Mouse (Mus musculus) adrenal gland, adult 18-20 months (tissue): ENCODE data around the gene Rrnad1. TPM values are rescaled to one million over a fixed set of nuclear protein-coding genes. Genes with fewer than 3 reads are reported as not detected.
"Not testable (repeated sequence)": the region's sequence is repeated elsewhere in the genome, so short reads cannot be mapped to it uniquely, and the experiment has no call there.

Experiments used
- DNase-seq, 2 experiments: peaks; one replicate each; pipeline ENCODE4 v3.0.0; 2021 to 2022; ENCODE audit warnings: low spot score in 2 of 2
- total RNA-seq, 2 experiments: library from RNA; stranded (reverse); gene quantifications; 1 replicate in 1 of 2; 2 replicates in 1 of 2; pipeline ENCODE4 v1.2.3; 2021

The Rrnad1 gene
- total RNA-seq, 2 experiments from 2014 or later, result 14.7 to 21.9 TPM

GRCm38 (mm10) chr3:87919336-87920108, 11.0 kb downstream of the Rrnad1 start, which contains the start of gene Mrpl24:
Gene Mrpl24, plus strand, starts transcription at chr3:87919506.
- DNase-seq, result peak; percentile 48 to 65

DNA sequence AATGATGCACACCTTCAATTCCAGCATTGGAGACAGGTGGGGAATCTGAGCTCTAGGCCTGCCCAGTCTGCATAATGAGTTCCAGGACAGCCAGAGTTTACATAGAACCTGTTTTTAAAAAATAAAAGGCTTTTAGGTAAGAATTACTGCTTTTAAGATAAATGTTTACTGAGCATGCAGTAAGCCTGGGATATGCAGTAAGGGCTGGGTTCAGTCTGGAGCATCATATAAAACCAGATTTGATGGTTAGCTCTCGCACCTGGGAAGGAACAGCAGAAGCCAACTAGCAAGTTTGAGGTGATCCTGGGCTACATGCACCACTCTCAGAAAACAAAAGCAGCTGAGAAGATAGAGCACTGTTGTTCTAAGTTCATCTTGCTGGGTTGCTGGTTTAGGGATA, 12.0 kb downstream of the Rrnad1 start:
- DNase-seq, result no peak

DNA sequence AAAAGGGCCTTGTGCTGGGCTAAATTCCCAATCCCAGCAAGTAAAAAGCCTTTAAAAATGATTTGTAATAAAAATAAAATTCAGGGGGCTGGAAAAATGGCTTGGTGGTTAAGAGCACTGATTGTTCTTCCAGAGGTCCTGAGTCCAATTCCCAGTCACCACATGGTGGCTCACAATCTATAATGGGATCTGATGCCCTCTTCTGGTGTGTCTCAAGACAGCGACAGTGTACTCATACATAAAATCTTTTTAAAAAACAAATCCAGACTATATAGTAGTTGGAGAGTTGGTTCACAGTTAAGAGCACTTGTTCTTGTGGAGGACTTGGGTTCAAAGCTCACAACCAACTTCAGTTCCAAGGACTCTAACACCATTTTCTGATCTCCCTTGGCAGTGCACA, 13.5 kb downstream of the Rrnad1 start:
- DNase-seq, result no peak

DNA sequence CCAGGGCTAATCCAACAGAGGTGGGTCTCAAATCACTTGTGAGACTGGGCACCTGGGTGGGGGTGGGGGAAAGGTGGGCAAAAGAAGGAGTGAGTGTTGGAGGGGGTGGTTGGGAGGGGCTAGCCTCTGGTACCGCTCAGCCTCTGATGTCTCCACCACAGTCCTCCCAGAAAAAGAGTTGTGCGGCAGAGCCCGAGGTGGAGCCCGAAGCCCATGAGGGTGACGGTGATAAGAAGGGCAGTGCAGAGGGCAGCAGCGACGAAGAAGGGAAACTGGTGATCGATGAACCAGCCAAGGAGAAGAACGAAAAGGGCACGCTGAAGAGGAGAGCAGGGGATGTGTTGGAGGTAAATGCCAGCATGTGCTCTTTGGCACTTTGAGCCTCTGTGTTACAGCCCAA, 16.6 kb downstream of the Rrnad1 start:
- DNase-seq, result no peak

DNA sequence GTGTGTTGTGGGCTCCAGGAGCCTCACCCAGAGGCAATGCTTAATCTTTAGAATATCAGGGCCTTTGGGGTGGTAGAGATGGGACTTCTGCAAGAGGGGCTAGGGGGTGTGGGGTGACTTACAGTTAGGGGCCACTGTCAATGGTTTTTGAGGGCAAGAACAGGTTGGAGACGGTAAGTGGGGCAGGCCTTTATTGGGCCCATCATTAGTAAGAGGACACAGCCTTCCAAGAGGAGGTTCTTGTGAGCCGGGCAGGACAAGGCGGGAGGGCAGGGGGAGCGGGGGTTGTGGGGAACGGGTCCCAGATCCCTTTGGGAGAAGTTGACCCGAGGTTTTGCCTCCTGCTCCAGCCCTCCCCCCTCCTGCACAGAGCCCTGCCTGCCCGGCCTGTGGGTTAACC, 17.0 kb downstream of the Rrnad1 start:
- no peak for DNase-seq

DNA sequence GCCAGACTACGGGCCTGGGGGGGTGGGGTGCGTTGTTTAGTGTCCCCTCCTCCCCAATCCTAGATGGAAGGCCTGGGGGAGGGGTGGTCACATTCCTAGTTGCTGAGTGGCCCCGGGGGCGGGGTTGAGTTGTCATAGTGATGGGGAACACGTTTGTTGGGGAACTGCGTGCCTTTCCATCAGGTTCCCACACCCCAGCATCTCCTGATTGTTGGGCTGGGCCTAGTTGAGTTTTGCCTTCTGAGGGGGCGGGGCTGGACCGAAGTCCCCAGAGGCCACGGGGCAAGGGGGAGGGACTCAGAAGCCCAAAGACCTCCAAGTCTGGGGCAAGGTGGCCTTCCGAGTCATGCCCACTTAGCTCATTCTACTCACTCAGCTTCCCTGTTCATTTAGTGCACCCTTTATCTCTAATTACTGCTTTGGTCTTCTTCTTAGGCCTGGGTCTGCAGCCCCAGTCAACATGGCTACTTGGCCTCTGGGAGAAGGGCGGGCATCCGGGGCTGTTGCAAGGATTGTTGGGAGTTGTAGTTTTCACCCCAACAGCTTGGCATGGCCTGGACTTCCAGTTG, 19.9 kb downstream of the Rrnad1 start:
- peak; percentile 67 to 76 for DNase-seq

DNA sequence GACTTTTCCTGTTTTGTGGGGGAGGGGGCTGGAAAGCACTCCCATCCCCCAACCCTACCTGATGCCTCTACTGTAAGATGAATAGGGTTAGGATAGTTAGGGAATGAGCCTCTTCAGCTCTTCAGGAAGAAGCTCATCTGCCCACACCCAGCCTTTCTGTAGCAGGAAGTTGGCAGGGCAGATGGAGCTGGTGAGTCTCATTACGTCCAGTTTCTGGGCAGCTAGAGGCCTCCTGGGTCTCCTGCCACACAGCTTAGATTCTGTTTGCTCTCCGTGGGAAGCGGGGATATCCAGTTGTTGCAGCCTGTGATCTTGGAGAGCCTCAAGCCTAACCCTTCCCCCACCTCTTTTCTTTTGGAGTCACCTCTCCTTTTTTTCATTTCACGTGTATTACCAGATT, 20.6 kb downstream of the Rrnad1 start:
- DNase-seq, result no peak

- no peak for DNase-seq
Observed at GRCm38 (mm10) chr3:87909381-87909780, 21.1 kb downstream of the Rrnad1 start.

- DNase-seq, result no peak
Observed at GRCm38 (mm10) chr3:87907906-87908305, 22.6 kb downstream of the Rrnad1 start.

GRCm38 (mm10) chr3:87906981-87907857, 23.3 kb downstream of the Rrnad1 start:
- DNase-seq, result peak in 1 of 2 experiments; percentile 31

DNA sequence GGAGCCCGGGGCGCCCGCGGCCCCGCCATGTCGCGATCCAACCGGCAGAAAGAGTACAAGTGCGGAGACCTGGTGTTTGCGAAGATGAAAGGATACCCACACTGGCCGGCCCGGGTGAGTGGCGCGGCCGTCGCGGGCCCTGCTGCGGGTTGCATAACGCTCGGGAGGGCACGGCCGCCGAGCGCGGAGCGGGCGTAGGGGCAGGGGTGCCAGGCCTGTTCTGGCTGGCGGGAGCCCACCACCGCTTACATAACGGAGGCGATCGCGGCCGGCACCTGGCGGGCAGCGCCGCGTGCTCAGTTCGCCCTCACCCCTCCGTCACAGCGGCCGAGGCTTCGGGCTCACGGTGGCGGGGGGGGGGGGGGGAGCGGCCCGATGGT, 23.9 kb downstream of the Rrnad1 start:
- DNase-seq, result no peak

DNA sequence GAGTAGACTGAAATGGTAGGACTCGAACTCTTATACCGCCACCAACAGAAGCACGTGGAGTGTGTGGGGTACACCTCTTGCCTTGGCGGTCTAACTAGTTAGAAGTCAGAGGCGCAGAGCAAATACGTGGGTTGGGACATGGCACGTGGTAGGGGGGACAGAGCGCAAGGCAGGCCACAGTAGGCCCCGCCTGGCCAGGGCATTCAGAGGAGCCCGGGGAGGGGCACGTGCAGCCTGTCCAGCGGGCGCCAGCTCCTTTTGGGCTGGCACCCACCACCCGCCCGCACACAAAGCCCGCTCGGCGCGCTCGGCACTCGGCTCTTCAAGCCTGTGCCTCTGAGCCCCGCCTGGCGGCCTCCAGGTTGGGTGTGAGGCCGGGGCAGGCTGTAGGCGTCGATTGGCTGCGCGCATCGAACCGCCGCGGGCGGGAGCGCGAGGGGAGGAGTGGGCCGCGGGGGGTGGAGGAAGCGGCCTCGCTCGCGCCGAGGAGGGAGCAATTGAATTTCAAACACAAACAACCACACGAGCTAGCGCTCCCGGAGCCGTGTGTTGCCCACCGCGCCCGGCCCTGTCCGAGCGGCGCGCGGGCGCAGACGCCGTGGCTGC, 24.5 kb downstream of the Rrnad1 start, which contains the start of gene Hdgf:
TSS of gene Hdgf (plus strand) at position 442 of the 606 bp plus-strand sequence.
- peak; percentile 91 for DNase-seq

DNA sequence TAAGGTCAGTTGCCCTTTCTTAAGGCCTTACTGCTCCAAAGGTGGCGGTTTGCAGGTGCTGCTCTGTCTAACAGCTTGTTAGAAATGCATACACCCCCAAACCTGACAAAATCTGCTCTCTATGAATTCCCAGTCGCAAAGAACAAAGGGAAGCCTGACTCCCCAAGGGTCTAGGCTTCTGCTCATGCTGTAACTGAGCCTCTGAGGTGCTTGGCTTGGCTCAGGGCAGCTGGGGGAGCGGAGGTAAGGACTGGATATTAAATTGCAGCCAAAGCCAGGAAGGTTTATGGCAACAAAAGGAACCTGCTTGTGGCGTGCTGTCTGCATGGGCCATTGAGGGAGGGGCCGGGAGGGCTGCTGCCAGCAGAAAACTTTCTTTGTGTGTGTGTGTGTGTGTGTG, 26.7 kb downstream of the Rrnad1 start:
- no peak for DNase-seq

DNA sequence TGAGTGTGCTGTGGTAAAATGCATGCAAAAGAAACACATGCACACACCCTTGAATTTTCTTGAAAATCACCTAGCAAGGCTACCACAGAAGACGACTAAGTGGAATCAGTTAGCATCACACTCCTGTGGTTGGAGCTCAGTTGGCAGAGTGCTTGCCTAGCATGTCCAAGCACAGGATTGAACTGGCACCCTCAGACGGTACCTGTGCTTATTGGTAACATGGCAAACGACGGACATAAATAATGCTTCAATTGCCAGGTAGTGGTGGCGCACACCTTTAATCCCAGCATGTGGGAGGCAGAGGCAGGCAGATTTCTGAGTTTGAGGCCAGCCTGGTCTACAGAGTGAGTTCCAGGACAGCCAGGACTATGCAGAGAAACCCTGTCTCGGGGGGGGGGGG, 28.6 kb downstream of the Rrnad1 start:
- DNase-seq, result not testable (repeated sequence)

GRCm38 (mm10) chr3:87901036-87901624, 29.4 kb downstream of the Rrnad1 start:
- no peak for DNase-seq

DNA sequence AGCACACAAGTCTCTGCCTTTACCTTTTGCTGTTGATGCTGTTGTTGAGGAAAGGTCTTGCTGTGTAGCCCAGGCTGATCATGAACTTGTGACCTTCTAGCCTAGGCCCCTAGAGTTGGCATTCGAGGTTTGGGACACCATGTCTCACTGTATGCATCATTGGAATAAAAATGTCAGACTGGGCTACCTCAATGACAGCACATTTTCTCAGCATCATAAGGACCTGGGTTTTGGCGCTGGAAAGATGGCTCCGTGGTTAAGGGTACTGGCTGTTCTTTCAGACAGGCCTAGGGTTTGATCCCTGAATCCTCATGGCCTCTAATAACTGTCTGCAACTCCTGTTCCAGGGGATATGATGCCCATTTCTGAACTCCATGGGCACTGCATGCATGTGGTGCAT, 30.7 kb downstream of the Rrnad1 start:
- no peak for DNase-seq

- DNase-seq, result no peak
Observed at GRCm38 (mm10) chr3:87899266-87899665, 31.3 kb downstream of the Rrnad1 start.

DNA sequence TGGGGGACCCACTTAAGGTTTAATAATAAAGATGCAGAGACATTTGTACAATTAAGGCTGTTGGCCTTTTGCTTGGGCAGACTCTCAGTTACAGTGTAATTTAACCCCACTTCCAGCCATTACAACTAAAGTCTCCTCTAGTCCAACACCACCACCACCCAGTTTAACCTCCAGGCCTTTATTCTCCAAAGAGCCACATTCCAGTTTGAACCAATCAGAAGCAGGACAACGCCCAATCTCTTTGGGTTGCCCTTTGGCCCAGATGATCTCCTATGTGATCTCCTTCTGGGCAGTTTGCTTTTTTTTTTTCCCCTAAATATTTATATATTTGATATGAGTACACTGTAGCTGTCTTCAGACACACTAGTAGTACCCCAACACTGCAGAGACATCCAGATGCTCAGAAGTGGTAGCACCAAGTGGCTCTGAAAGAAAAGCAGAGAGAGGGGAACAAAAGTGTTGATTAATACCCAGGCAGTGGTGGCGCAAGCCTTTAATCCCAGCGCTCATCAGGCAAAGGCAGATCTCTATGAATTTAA, 37.1 kb downstream of the Rrnad1 start:
- no peak for DNase-seq

- no peak for DNase-seq
Observed at GRCm38 (mm10) chr3:87891481-87891880, 39.0 kb downstream of the Rrnad1 start.

- not testable (repeated sequence) for DNase-seq
Observed at GRCm38 (mm10) chr3:87887400-87887799, 43.1 kb downstream of the Rrnad1 start.

GRCm38 (mm10) chr3:87886416-87886815, 44.1 kb downstream of the Rrnad1 start:
- DNase-seq, result no peak
